Mouse (Mus musculus) bone marrow, adult 2 months (tissue): ENCODE results near the gene Zpld1.

ENCODE experiments used
- CTCF ChIP-seq: fragments of 200-500 bp; IDR thresholded peaks from 2 replicates; pipeline ENCODE4 v1.5.1; 2011; ENCODE audit warnings: low read length, control low read depth; ENCODE audit not compliant: control insufficient read depth, insufficient read depth
- POLR2A ChIP-seq: fragments of 200-500 bp; IDR thresholded peaks from 2 replicates; pipeline ENCODE4 v1.6.1; 2011; ENCODE audit warnings: low read depth, mild to moderate bottlenecking, control low read depth, low read length, borderline replicate concordance; ENCODE audit not compliant: control insufficient read depth

- no peak for TF ChIP-seq CTCF
- no peak for TF ChIP-seq POLR2A
Observed at GRCm38 (mm10) chr16:55259719-55260118, 38.1 kb downstream of the Zpld1 start.
